Mouse (Mus musculus): ENCODE measurements around the gene Psen1. TPM values are rescaled to one million over a fixed set of nuclear protein-coding genes. Genes with fewer than 3 reads are reported as not detected.

Gene Psen1
- polyA plus RNA-seq, 2 experiments, result 6.8 to 21.1 TPM

- Histone ChIP-seq H3K4me3 (ENCODE audit: insufficient read depth in 1 of 2, low read depth in 2 of 2, low read length in 2 of 2) (no peak overlapping the region), H3K36me3 (replicated peaks; ENCODE audit: control insufficient read depth, insufficient read depth, low read depth) (no peaks in the 10 kb centered on the region), H3K4me1 (replicated peaks; ENCODE audit: control insufficient read depth in 2 of 2, insufficient read depth in 2 of 2, low read length in 1 of 2) (peaks cover 0 to 4% of the 10 kb centered on the region in 2 experiments; a peak in 1 of 4 replicates), H3K9ac (replicated peaks) (no peak overlapping the region), H3K27me3 (ENCODE audit: control insufficient read depth, insufficient read depth, low read length) (peaks cover 7% of the 10 kb centered on the region), H3K4me2 (ENCODE audit: low read depth) (no peak overlapping the region), H3K27ac (no peak overlapping the region), H3K9me3 (ENCODE audit: control insufficient read depth, low read length) (no peaks in the 10 kb centered on the region)
- DNase-seq (ENCODE audit: low read depth in 3 of 3, low spot score in 3 of 3) (no peak), ATAC-seq (ENCODE audit: insufficient read depth) (no peak)
- 58% methylated on average over 14 of the region's 14 CpGs for WGBS (ENCODE audit: insufficient replicate concordance)
- no peak for TF ChIP-seq CTCF (IDR thresholded peaks at IDR 0.05; ENCODE audit: low read depth)
- TF ChIP-seq EP300 (IDR thresholded peaks at IDR 0.05; ENCODE audit: low read depth), result no peak
These were observed 80.4 kb downstream of the Psen1 start for GRCm38 (mm10) chr12:83768235-83768899.

DNA sequence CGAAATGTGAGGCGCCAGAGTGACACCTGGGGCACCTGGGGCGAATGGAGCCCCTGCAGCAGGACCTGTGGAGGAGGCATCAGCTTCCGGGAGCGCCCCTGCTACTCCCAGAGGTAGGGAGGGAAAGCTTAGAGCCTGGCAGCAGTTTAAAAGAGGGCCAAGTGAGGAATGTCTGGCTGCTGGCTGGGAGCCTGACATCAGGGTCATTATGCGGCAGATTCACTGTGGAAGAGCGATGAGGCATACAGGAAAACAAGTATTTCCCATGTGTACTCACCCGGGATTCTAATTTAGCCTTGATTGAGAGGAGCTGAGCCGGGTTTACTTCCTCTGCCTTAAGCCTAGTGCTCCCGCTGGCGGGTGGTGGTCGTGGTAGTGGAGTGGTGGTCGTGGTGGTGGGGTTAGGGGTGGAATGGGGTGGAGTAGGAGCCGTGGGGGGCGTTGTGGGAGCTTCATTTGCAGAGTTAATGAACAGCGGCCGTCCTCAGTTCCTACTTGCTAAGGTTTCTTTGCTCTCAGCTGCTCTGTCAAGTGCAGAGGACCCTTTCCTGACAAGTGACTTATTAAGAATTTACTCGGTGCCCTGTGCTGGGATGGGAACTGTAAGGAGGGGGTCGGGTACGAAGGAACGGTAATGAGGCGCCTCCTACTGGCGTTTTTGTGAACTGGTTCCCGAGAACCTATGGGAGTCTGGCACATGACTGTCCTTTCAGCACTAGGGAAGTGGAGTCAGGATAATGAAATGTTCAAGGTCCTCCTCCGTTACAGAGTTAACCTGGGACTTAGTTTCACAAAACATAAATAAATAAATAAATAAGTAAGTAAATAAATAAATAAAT lies 82.7 kb downstream of the Psen1 start:
- H3K27ac ChIP-seq, result no peak overlapping the region
- H3K9ac ChIP-seq (replicated peaks), result no peak overlapping the region
- no peak for ATAC-seq (ENCODE audit: insufficient read depth)

GRCm38 (mm10) chr12:83775621-83776020 lies 87.7 kb downstream of the Psen1 start:
- TF ChIP-seq CTCF (IDR thresholded peaks at IDR 0.05; ENCODE audit: low read depth) (no peak), EP300 (IDR thresholded peaks at IDR 0.05; ENCODE audit: low read depth) (no peak)

More for the DNA sequence above, 82.7 kb downstream of the Psen1 start:
- TF ChIP-seq CTCF (IDR thresholded peaks at IDR 0.05; ENCODE audit: low read depth) (peak; percentile 76), EP300 (IDR thresholded peaks at IDR 0.05; ENCODE audit: low read depth) (no peak)
- Histone ChIP-seq H3K4me2 (ENCODE audit: low read depth) (no peak overlapping the region), H3K36me3 (replicated peaks; ENCODE audit: control insufficient read depth, insufficient read depth, low read depth) (no peaks in the 10 kb centered on the region), H3K4me1 (replicated peaks; ENCODE audit: control insufficient read depth in 2 of 2, insufficient read depth in 2 of 2, low read length in 1 of 2) (peaks cover 0 to 2% of the 10 kb centered on the region in 2 experiments; a peak in 1 of 4 replicates), H3K9me3 (ENCODE audit: control insufficient read depth, low read length) (no peaks in the 10 kb centered on the region), H3K27me3 (ENCODE audit: control insufficient read depth, insufficient read depth, low read length) (no peaks in the 10 kb centered on the region), H3K4me3 (ENCODE audit: insufficient read depth in 1 of 2, low read depth in 2 of 2, low read length in 2 of 2) (no peak overlapping the region)
- 9% methylated on average over 25 of the region's 25 CpGs for WGBS (ENCODE audit: insufficient replicate concordance)
- peak; percentile 12 to 24 (median 20) for DNase-seq (ENCODE audit: low read depth in 3 of 3, low spot score in 3 of 3)

DNA sequence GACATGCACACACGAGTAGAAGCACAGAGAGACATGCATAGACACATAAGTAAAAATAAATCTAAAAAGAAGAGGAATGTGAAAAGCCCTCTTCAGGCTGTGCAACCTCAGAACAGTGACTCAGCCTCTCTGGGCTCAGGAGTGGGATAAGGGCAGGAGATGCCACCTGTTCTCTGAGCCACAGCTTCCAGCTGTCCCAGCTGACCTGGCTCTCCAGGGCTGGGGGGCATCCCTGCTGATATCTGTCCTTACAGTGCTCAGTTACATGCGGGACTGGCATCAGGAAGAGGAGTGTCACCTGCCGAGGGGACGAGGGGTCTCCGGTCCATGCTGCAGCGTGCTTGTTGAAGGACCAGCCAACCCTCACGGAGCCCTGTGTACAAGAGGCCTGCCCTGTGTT lies 88.8 kb downstream of the Psen1 start:
- no peak for DNase-seq (ENCODE audit: low read depth in 3 of 3, low spot score in 3 of 3)
- Histone ChIP-seq H3K27ac (no peak overlapping the region), H3K36me3 (replicated peaks; ENCODE audit: control insufficient read depth, insufficient read depth, low read depth) (no peaks in the 10 kb centered on the region), H3K4me2 (ENCODE audit: low read depth) (no peak overlapping the region), H3K27me3 (ENCODE audit: control insufficient read depth, insufficient read depth, low read length) (no peaks in the 10 kb centered on the region), H3K9ac (replicated peaks) (no peak overlapping the region), H3K9me3 (ENCODE audit: control insufficient read depth, low read length) (no peaks in the 10 kb centered on the region), H3K4me3 (ENCODE audit: insufficient read depth in 1 of 2, low read depth in 2 of 2, low read length in 2 of 2) (no peak overlapping the region), H3K4me1 (replicated peaks; ENCODE audit: control insufficient read depth in 2 of 2, insufficient read depth in 2 of 2, low read length in 1 of 2) (no peaks in the 10 kb centered on the region)
- no peak for ATAC-seq (ENCODE audit: insufficient read depth)
- TF ChIP-seq CTCF (IDR thresholded peaks at IDR 0.05; ENCODE audit: low read depth) (no peak), EP300 (IDR thresholded peaks at IDR 0.05; ENCODE audit: low read depth) (no peak)
- 59% methylated on average over 7 of the region's 7 CpGs for WGBS (ENCODE audit: insufficient replicate concordance)

More at GRCm38 (mm10) chr12:83775621-83776020, 87.7 kb downstream of the Psen1 start:
- ATAC-seq (ENCODE audit: insufficient read depth) (no peak), DNase-seq (ENCODE audit: low read depth in 3 of 3, low spot score in 3 of 3) (no peak)
- H3K4me2 ChIP-seq (ENCODE audit: low read depth), result no peak overlapping the region
- H3K9me3 ChIP-seq (ENCODE audit: control insufficient read depth, low read length), result no peaks in the 10 kb centered on the region
- H3K27me3 ChIP-seq (ENCODE audit: control insufficient read depth, insufficient read depth, low read length), result no peaks in the 10 kb centered on the region
- H3K9ac ChIP-seq (replicated peaks), result no peak overlapping the region
- H3K36me3 ChIP-seq (replicated peaks; ENCODE audit: control insufficient read depth, insufficient read depth, low read depth), result no peaks in the 10 kb centered on the region
- 0 out of 4 replicates have a peak, but pooled peaks cover 0 to 2% of the 10 kb centered on the region in 2 experiments for H3K4me1 ChIP-seq (replicated peaks; ENCODE audit: control insufficient read depth in 2 of 2, insufficient read depth in 2 of 2, low read length in 1 of 2)
- 64% methylated on average over 12 of the region's 12 CpGs for WGBS (ENCODE audit: insufficient replicate concordance)
- H3K4me3 ChIP-seq (ENCODE audit: insufficient read depth in 1 of 2, low read depth in 2 of 2, low read length in 2 of 2), result no peak overlapping the region
- H3K27ac ChIP-seq, result no peak overlapping the region

GRCm38 (mm10) chr12:83780181-83780580 lies 92.2 kb downstream of the Psen1 start:
- Histone ChIP-seq H3K4me1 (replicated peaks; ENCODE audit: control insufficient read depth in 2 of 2, insufficient read depth in 2 of 2, low read length in 1 of 2) (no peaks in the 10 kb centered on the region), H3K4me2 (ENCODE audit: low read depth) (no peak overlapping the region), H3K4me3 (ENCODE audit: insufficient read depth in 1 of 2, low read depth in 2 of 2, low read length in 2 of 2) (no peak overlapping the region), H3K27me3 (ENCODE audit: control insufficient read depth, insufficient read depth, low read length) (no peaks in the 10 kb centered on the region), H3K36me3 (replicated peaks; ENCODE audit: control insufficient read depth, insufficient read depth, low read depth) (no peaks in the 10 kb centered on the region), H3K9me3 (ENCODE audit: control insufficient read depth, low read length) (no peaks in the 10 kb centered on the region), H3K9ac (replicated peaks) (no peak overlapping the region), H3K27ac (no peak overlapping the region)
- TF ChIP-seq CTCF (IDR thresholded peaks at IDR 0.05; ENCODE audit: low read depth) (no peak), EP300 (IDR thresholded peaks at IDR 0.05; ENCODE audit: low read depth) (no peak)
- ATAC-seq (ENCODE audit: insufficient read depth) (no peak), DNase-seq (ENCODE audit: low read depth in 3 of 3, low spot score in 3 of 3) (no peak)
- 87% methylated on average over 3 of the region's 3 CpGs for WGBS (ENCODE audit: insufficient replicate concordance)

Data from liver, embryonic 14.5 days (tissue).